Mouse (Mus musculus) C2C12 (cell line): ENCODE results near the gene Nfatc2ip. TPM values are rescaled to one million over a fixed set of nuclear protein-coding genes. Genes with fewer than 3 reads are reported as not detected.

Experiments
- H3K27me3 ChIP-seq: one replicate; pipeline ENCODE4 v1.6.1; 2011; ENCODE audit not compliant: control insufficient read depth, insufficient read depth, insufficient read length
- H3K36me3 ChIP-seq: one replicate; pipeline ENCODE4 v1.6.1; 2011; ENCODE audit not compliant: control insufficient read depth, insufficient read depth
- H3K4me3 ChIP-seq: one replicate; pipeline ENCODE4 v1.5.1; 2011; ENCODE audit warnings: mild to moderate bottlenecking, control low read depth; ENCODE audit not compliant: poor library complexity, insufficient read depth, severe bottlenecking
- H3K79me2 ChIP-seq: one replicate; pipeline ENCODE4 v1.6.1; 2011; ENCODE audit not compliant: control insufficient read depth, insufficient read depth
- H3K79me3 ChIP-seq: one replicate; pipeline ENCODE4 v1.6.1; 2011; ENCODE audit warnings: low read depth, control low read depth
- H3ac ChIP-seq: one replicate; pipeline ENCODE3; 2011; ENCODE audit warnings: low read depth; ENCODE audit not compliant: control insufficient read depth, insufficient read length
- CEBPB ChIP-seq: IDR thresholded peaks from one replicate; pipeline ENCODE4 v1.6.1; 2011; ENCODE audit warnings: low read depth, mild to moderate bottlenecking, control low read depth, moderate library complexity
- CTCF ChIP-seq: IDR thresholded peaks from one replicate; pipeline ENCODE4 v1.5.1; 2011; ENCODE audit not compliant: control insufficient read depth, insufficient read depth, insufficient read length
- FOSL1 ChIP-seq: IDR thresholded peaks from one replicate; pipeline ENCODE4 v1.8.0; 2011; ENCODE audit warnings: mild to moderate bottlenecking, low read length; ENCODE audit not compliant: poor library complexity, insufficient read depth, severe bottlenecking
- MAX ChIP-seq: IDR thresholded peaks from one replicate; pipeline ENCODE4 v1.6.1; 2011; ENCODE audit warnings: mild to moderate bottlenecking, control low read depth
- MYOD1 ChIP-seq: IDR thresholded peaks from one replicate; pipeline ENCODE4 v1.6.1; 2011; ENCODE audit warnings: low read depth; ENCODE audit not compliant: control insufficient read depth, insufficient read length
- MYOG ChIP-seq: IDR thresholded peaks from one replicate; pipeline ENCODE4 v1.6.1; 2011; ENCODE audit not compliant: control insufficient read depth, insufficient read length; ENCODE audit errors: extremely low read depth
- USF1 ChIP-seq: IDR thresholded peaks from one replicate; pipeline ENCODE4 v1.6.1; 2011; ENCODE audit warnings: low read depth, mild to moderate bottlenecking, control low read depth, moderate library complexity
- polyA plus RNA-seq: library from polyadenylated mRNA; unstranded; fragments of >200 nt; fragmentation: generic; extraction: Trizol; gene quantifications from one replicate; pipeline ENCODE4 v1.2.1, GENCODE M21; 2012; ENCODE audit warnings: missing spikeins

Nfatc2ip gene
- polyA plus RNA-seq, 1 experiment: 6.2 TPM

DNA sequence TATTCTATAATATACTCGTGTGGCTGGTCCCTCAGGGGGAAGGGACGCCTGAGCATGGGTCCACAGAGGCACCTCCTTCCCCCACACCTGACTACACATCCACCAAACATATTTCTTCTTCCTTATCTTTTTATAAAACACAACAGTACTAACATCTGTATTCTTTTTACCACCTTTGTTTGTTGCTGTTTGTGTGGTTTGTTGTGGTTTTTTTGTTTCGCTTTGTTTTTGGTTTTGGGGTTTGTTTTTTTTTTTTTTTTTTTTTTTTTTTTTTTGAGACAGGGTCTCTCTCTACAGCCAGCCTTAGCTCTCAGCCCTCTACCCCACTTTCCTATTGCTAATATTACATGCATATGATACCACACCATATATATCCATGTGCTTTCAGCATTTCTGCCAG lies 50.6 kb downstream of the Nfatc2ip start:
- no peak for TF ChIP-seq MYOG
- no peak for TF ChIP-seq USF1
- no peak for TF ChIP-seq MAX
- no peak for TF ChIP-seq CTCF
- TF ChIP-seq MYOD1: no peak
- no peak for TF ChIP-seq CEBPB
- no peak for TF ChIP-seq FOSL1
- H3ac ChIP-seq: no peak overlapping the region
- no peaks in the 10 kb centered on the region for H3K79me2 ChIP-seq
- H3K36me3 ChIP-seq: no peaks in the 10 kb centered on the region
- H3K4me3 ChIP-seq: no peak overlapping the region
- peaks cover 35% of the 10 kb centered on the region for H3K27me3 ChIP-seq
- no peaks in the 10 kb centered on the region for H3K79me3 ChIP-seq

DNA sequence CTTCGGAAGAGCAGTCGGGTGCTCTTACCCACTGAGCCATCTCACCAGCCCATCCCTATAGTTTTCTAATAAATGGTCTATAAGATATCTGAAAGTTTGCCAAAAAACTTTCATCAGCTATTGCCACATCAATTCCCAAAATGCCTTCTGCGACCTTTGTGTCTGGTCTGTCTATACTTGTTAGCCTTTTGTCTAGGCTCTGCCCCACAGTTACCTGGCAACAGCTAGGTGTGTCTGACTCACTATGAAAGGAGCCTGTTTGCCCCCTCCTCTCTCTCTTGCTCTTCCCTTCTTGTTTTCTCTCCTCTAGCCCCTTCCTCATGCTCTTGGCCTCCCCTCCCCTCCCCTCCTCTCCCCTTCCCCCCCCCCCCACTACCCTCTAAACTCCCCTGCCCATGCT lies 51.0 kb downstream of the Nfatc2ip start:
- Histone ChIP-seq H3K27me3 (peaks cover 35% of the 10 kb centered on the region), H3ac (no peak overlapping the region), H3K79me2 (no peaks in the 10 kb centered on the region), H3K36me3 (no peaks in the 10 kb centered on the region), H3K79me3 (no peaks in the 10 kb centered on the region), H3K4me3 (no peak overlapping the region)
- peak; percentile 3 for TF ChIP-seq CEBPB
- no peak for TF ChIP-seq FOSL1

DNA sequence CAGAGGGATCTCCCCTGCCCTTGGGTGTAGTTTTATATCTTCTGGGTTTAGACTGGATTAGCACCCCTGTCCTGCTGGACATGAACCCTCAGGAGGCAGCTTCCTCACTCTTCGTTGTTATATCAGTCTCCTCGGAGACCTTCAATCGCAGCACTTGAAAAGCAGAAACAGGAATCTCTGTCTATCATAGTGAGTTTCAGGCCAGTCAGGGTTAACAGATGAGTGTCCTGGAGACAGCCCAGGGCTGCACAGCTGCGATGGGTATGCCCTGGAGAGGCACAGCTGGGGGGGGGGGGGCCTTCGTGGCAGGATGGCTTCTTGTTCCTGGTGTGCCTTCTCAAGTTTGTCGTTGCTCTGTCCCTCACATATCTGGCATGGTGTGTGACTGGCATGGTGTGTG lies 55.6 kb downstream of the Nfatc2ip start:
- Histone ChIP-seq H3K27me3 (peaks cover 42% of the 10 kb centered on the region), H3K4me3 (no peak overlapping the region), H3K79me2 (no peaks in the 10 kb centered on the region), H3K79me3 (no peaks in the 10 kb centered on the region), H3K36me3 (no peaks in the 10 kb centered on the region), H3ac (no peak overlapping the region)
- TF ChIP-seq CTCF: no peak
- no peak for TF ChIP-seq MYOG
- no peak for TF ChIP-seq MYOD1
- no peak for TF ChIP-seq CEBPB
- TF ChIP-seq FOSL1: no peak
- TF ChIP-seq USF1: no peak
- no peak for TF ChIP-seq MAX

DNA sequence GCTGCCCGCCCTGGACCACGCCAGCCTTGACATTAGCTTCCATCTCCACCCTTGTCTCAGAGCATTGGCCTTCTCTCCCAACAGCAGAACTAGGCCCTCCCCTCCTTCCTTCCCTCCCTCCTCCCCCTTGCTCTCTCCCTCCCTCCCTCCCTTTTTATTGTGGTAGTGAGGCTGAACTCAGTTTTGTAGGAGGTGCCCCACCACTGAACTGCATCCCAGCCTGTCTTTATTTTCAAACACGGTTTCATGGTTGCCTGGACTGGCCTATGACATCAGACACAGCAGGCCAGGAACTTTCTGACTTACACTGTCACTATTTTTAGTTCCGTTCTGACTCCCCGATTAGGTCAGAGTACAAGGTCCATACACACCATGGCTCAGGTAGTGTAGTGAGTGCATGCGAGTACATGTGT lies 56.3 kb downstream of the Nfatc2ip start:
- H3K27me3 ChIP-seq: peaks cover 42% of the 10 kb centered on the region
- no peaks in the 10 kb centered on the region for H3K36me3 ChIP-seq
- H3ac ChIP-seq: no peak overlapping the region
- TF ChIP-seq MYOD1: no peak
- no peak for TF ChIP-seq CTCF
- TF ChIP-seq USF1: no peak
- no peak for TF ChIP-seq FOSL1
- TF ChIP-seq MAX: no peak
- TF ChIP-seq CEBPB: no peak
- no peak for TF ChIP-seq MYOG
- H3K79me2 ChIP-seq: no peaks in the 10 kb centered on the region
- no peak overlapping the region for H3K4me3 ChIP-seq
- no peaks in the 10 kb centered on the region for H3K79me3 ChIP-seq

DNA sequence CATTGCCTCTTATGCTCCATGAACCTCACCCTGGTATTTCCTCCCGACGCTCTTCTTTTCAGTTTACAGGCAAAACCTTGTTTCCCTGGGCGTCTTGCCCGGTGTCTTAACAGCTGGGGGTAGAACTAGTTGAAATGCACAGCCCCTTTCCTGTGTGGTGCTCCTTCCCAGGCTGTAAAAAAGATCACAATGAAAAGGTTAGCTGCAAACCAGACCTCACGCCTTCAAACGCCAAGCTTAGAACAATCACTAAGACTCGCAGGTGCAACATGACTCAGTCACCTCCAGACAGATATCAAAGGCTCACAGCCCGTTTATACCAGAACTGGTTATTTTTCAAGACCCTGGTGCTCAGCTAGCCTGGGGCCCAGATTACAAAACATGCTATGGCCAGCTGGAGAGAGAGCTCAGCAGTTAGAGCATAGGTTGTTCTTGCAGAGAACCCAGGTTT lies 57.0 kb downstream of the Nfatc2ip start:
- H3K27me3 ChIP-seq: peaks cover 40% of the 10 kb centered on the region
- H3K79me2 ChIP-seq: no peaks in the 10 kb centered on the region
- no peak for TF ChIP-seq USF1
- no peak for TF ChIP-seq MYOG
- TF ChIP-seq CTCF: no peak
- no peak for TF ChIP-seq CEBPB
- TF ChIP-seq FOSL1: no peak
- TF ChIP-seq MAX: no peak
- TF ChIP-seq MYOD1: no peak
- H3K36me3 ChIP-seq: no peaks in the 10 kb centered on the region
- no peak overlapping the region for H3K4me3 ChIP-seq
- no peaks in the 10 kb centered on the region for H3K79me3 ChIP-seq
- H3ac ChIP-seq: no peak overlapping the region

DNA sequence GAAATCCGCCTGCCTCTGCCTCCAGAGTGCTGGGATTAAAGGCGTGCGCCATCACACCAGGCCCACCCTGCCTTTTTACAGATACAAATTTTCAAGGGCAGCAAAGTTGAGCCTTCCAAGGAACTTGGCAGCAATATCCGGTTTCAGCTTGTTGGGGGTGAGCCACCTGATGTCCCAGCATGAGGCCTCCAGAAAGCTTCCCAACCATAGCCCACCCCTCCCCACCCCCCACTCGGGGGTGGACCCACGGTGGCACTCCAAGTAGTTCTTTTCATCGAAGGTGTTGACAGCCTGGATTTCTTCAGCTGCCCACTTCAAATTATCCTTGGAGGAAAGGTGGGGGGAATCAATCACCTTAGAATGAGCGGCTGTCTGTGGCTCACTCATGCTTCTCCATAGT lies 57.6 kb downstream of the Nfatc2ip start:
- Histone ChIP-seq H3K79me2 (no peaks in the 10 kb centered on the region), H3K36me3 (no peaks in the 10 kb centered on the region), H3ac (no peak overlapping the region), H3K4me3 (no peak overlapping the region), H3K27me3 (peaks cover 37% of the 10 kb centered on the region), H3K79me3 (no peaks in the 10 kb centered on the region)
- TF ChIP-seq CTCF (no peak), MYOD1 (no peak), USF1 (no peak), FOSL1 (no peak), MAX (no peak), CEBPB (no peak)
